Mouse (Mus musculus) midbrain, embryonic 11.5 days (tissue): ENCODE results near the gene Aadac. TPM values are rescaled to one million over a fixed set of nuclear protein-coding genes. Genes with fewer than 3 reads are reported as not detected.

Experiments used
- ATAC-seq: fragments of 200-750 bp; cut with Nextera tagmentation; 2 replicates; pipeline ENCODE4 v1.8.0; 2017; ENCODE audit warnings: moderate TSS enrichment, moderate library complexity; ENCODE audit not compliant: low FRiP score
- DNase-seq: peaks from one replicate; pipeline ENCODE4 v3.0.0; 2015; ENCODE audit warnings: low spot score; ENCODE audit errors: missing footprints
- H3K27ac ChIP-seq: fragments of 300-500 bp; sonication (generic); 2 replicates; pipeline ENCODE4 v1.5.1; 2014; ENCODE audit warnings: low read depth, low read length
- H3K27me3 ChIP-seq: fragments of 300-500 bp; sonication (generic); 2 replicates; pipeline ENCODE4 v1.6.1; 2014; ENCODE audit warnings: mild to moderate bottlenecking, low read length, moderate library complexity, mixed read lengths; ENCODE audit not compliant: control insufficient read depth, insufficient read depth
- H3K36me3 ChIP-seq: fragments of 300-500 bp; sonication (generic); 2 replicates; pipeline ENCODE4 v1.6.1; 2014; ENCODE audit warnings: mild to moderate bottlenecking, low read length, moderate library complexity, mixed read lengths; ENCODE audit not compliant: control insufficient read depth, insufficient read depth
- H3K4me1 ChIP-seq: fragments of 300-500 bp; sonication (generic); 2 replicates; pipeline ENCODE4 v1.6.1; 2014; ENCODE audit warnings: low read length; ENCODE audit not compliant: control insufficient read depth, insufficient read depth
- H3K4me2 ChIP-seq: fragments of 300-500 bp; sonication (generic); 2 replicates; pipeline ENCODE4 v1.6.1; 2014; ENCODE audit warnings: mild to moderate bottlenecking, moderate library complexity
- H3K4me3 ChIP-seq: fragments of 300-500 bp; sonication (generic); 2 replicates; pipeline ENCODE4 v1.5.1; 2014; ENCODE audit warnings: low read depth, low read length
- H3K9ac ChIP-seq: fragments of 300-500 bp; sonication (generic); 2 replicates; pipeline ENCODE4 v1.6.1; 2014; ENCODE audit warnings: low read length
- H3K9me3 ChIP-seq: fragments of 300-500 bp; sonication (generic); 2 replicates; pipeline ENCODE4 v1.6.1; 2016; ENCODE audit warnings: low read length; ENCODE audit not compliant: control insufficient read depth
- WGBS: fragments of 180-500 bp; shearing (Covaris S2); extraction: QIAGEN DNeasy Blood & Tissue Kit; methylation state at CpG from one replicate; pipeline ENCODE4 v1.1.7; 2014; 5-methylcytosine and 5-hydroxymethylcytosine counted together
- polyA plus RNA-seq: library from polyadenylated mRNA; unstranded; fragments of >200 nt; fragmentation: Nextera tagmentation; extraction: Ambion mirVana; gene quantifications from 2 replicates; pipeline ENCODE4 v1.2.1, GENCODE M21; 2014

Aadac gene
- polyA plus RNA-seq: not detected in 2 replicates

DNA sequence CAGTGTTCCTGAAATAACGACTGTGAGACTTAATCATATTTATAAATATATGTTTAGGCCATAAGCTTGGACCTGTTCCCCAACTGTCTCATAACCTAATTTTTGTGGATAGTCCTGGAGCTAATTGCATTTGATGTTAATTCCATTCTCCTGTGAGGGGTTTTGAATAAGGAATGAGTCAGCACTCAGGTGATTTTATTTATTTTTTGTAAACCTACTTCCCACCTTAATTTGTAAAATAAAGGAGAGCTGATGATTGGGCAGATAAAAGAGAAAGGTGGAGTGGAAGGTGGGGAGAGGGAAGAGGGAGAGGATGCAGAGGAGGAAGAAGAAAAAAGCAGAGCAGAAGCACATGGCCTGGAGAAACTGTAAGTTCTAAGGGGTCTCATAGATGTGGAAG, at the start of gene Aadac:
Aadac (plus strand) TSS at position 301 of the 400 bp plus-strand sequence.
- ATAC-seq (no peak), DNase-seq (no peak)
- Histone ChIP-seq H3K27me3 (no peaks in the 10 kb centered on the region), H3K27ac (no peak within 1 kb of the TSS), H3K4me2 (no peak within 1 kb of the TSS), H3K9ac (no peak within 1 kb of the TSS), H3K9me3 (no peaks in the 10 kb centered on the region), H3K4me1 (no peaks in the 10 kb centered on the region), H3K36me3 (no peaks in the 10 kb centered on the region), H3K4me3 (no peak within 1 kb of the TSS)
- WGBS: 71% methylated on average over 1 of the region's 1 CpGs

DNA sequence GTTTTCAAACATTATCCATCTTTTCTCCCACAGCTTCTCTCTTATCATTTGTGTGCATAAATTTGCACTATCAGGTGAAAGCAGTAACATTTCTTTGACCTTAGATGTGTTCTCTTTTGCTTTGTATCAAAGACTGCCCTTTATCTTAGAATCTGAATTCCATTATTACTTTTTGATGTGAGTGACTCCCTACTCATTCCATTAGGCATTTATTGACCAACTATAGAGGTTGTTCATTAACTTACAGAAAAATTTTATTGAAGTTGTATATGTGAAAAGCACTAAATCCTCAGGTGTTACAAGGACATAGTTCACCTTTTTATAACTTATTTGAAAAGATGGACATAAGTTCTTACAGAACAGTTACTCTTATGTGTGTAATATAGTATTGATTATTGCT, 21.9 kb upstream of the Aadac start:
- no peak overlapping the region for H3K4me2 ChIP-seq
- no peak overlapping the region for H3K4me3 ChIP-seq
- DNase-seq (no peak), ATAC-seq (no peak)
- no peaks in the 10 kb centered on the region for H3K4me1 ChIP-seq
- no peak overlapping the region for H3K27ac ChIP-seq
- no peaks in the 10 kb centered on the region for H3K36me3 ChIP-seq
- H3K9me3 ChIP-seq: no peaks in the 10 kb centered on the region
- H3K9ac ChIP-seq: no peak overlapping the region
- no peaks in the 10 kb centered on the region for H3K27me3 ChIP-seq

DNA sequence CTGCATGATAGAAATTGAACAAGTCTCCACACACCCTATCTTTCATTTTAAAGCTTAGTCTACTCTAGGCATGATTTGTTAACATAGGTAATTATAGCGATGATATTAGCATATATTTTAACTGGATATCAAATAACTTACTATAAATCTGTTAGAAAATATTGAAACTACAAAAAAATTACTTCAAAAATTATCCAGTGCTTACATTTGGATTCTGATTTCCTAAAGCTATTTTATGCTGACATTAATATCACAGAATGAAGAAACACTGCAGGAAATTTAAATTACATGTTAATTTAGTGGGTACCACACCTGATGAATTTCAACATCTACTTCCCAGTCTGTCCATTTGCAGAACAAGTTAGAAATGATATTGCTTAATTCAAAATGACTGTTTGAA, 19.1 kb upstream of the Aadac start, which contains the start of gene Aadacl2:
Aadacl2 (plus strand) TSS at position 301 of the 400 bp plus-strand sequence.
- ATAC-seq (no peak), DNase-seq (no peak)
- no peak within 1 kb of the TSS for H3K9ac ChIP-seq
- WGBS: 88% methylated on average over 1 of the region's 1 CpGs
- no peaks in the 10 kb centered on the region for H3K9me3 ChIP-seq
- H3K27ac ChIP-seq: no peak within 1 kb of the TSS
- H3K27me3 ChIP-seq: no peaks in the 10 kb centered on the region
- no peaks in the 10 kb centered on the region for H3K36me3 ChIP-seq
- H3K4me1 ChIP-seq: no peaks in the 10 kb centered on the region
- H3K4me3 ChIP-seq: no peak within 1 kb of the TSS
- H3K4me2 ChIP-seq: no peak within 1 kb of the TSS

DNA sequence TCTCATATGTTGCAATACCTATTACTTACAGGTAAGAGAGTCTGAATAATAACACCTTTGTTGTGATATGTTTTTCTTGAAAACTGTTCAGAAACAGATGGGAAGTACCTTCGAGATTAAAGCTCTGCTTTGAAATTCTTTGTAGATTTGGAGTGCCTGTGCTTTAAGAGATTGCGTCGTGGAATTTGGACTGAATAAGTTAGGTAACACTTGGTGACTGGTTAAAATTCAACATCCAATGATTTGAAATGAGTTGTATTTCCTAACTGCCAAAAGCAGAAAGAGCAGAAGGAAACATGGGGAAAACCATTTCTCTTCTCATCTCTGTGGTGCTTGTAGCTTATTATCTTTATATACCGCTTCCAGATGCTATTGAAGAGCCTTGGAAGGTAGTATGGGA, 6.0 kb downstream of the Aadac start:
- Histone ChIP-seq H3K4me2 (no peak overlapping the region), H3K27ac (no peak overlapping the region), H3K4me3 (no peak overlapping the region), H3K9ac (no peak overlapping the region), H3K36me3 (no peaks in the 10 kb centered on the region), H3K9me3 (no peaks in the 10 kb centered on the region), H3K27me3 (no peaks in the 10 kb centered on the region), H3K4me1 (no peaks in the 10 kb centered on the region)
- 86% methylated on average over 4 of the region's 4 CpGs for WGBS
- ATAC-seq (no peak), DNase-seq (no peak)

DNA sequence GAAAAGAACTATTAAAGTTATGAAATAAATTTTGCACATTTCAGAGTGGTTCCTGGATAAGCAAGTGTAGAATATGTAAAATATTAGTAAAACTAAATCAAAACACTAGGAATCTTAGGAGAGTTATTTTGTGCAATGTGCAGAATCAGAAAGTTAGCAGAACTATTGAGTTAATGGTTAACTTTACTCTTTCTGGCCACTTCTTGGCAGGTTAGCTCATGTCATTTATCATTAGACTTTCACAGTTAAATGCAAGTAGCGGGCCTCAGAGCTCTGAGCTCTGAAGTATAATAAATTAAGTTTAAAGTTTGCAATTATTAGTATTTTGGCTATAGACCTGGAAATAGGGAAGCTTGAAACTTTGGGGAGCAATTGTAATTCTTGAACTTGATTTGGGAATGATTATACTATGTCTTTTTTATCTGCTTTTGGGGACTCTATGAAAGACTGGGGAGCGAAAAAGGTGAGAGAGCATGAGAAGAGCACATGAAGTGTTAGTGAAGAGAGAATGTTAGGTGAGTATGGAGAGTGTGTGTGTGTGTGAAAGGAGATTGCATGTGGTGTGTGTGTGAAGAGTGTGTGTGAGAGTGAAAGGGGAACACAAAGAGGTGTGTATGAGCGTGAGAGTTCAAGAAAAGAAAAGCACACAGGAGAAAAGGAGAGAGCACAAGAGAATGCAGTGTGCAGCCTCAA, 20.9 kb downstream of the Aadac start:
- 94% methylated on average over 3 of the region's 3 CpGs for WGBS
- no peak for DNase-seq
- no peak for ATAC-seq

DNA sequence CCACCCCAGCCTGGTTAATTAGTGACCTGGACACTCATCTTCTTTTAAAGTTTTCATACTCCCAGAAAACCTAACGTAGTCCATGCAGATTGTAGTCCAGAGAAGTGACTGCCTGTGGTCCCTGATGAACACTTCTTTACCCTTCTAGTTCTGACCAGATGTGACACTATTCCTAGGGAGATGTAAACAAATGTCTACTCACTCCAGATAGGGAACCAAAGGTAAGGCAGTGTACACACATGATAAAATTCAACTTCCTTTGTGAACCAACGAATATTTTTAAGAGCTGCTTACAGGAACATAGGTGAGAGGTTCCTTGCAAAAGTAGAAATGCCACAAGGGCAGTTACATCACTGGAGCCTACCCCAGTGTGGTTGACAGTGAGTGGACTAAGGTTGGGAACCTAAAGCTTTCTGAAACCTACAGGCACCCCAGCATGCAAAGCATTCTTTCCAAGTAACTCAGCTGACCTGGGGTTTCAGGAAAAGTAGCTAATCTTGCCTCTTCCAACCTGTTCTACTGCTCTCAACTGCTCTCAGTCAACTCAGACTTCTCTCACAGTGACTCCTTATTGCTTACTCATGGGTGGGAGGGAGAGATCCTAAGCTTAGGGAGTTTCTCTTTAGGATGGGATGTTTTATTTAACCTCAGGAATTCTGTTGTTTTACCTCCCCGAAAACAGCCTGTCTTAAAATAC, 27.9 kb downstream of the Aadac start:
- WGBS: 88% methylated on average over 3 of the region's 3 CpGs
- no peak overlapping the region for H3K4me3 ChIP-seq
- DNase-seq: no peak
- no peaks in the 10 kb centered on the region for H3K27me3 ChIP-seq
- H3K9ac ChIP-seq: no peak overlapping the region
- H3K4me1 ChIP-seq: no peaks in the 10 kb centered on the region
- H3K4me2 ChIP-seq: no peak overlapping the region
- H3K9me3 ChIP-seq: no peaks in the 10 kb centered on the region
- ATAC-seq: no peak
- no peaks in the 10 kb centered on the region for H3K36me3 ChIP-seq
- no peak overlapping the region for H3K27ac ChIP-seq

More for the DNA sequence above, 20.9 kb downstream of the Aadac start:
- Histone ChIP-seq H3K36me3 (no peaks in the 10 kb centered on the region), H3K4me2 (no peak overlapping the region), H3K4me3 (no peak overlapping the region), H3K27ac (no peak overlapping the region), H3K4me1 (no peaks in the 10 kb centered on the region), H3K27me3 (no peaks in the 10 kb centered on the region), H3K9me3 (no peaks in the 10 kb centered on the region), H3K9ac (no peak overlapping the region)

DNA sequence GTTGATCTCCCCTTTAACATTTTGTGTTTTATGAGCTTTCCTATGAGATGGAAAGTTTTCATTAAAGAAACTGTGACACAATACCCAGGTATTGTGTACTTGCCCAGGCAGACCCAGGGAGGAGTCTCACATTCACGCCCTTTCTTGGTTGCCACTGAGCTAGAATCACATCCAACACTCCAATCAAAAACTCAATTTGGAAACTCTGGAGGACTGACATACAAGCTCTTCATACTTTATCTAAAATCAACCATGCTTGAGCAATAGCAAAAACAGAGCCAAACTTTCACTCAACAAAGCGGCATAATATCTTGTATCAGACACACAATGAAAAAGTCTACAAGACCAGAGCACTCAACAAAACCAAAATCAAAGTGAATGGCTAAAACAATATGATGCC, 28.4 kb downstream of the Aadac start:
- Histone ChIP-seq H3K9me3 (no peaks in the 10 kb centered on the region), H3K4me2 (no peak overlapping the region), H3K4me1 (no peaks in the 10 kb centered on the region), H3K4me3 (no peak overlapping the region), H3K9ac (no peak overlapping the region), H3K36me3 (no peaks in the 10 kb centered on the region), H3K27me3 (no peaks in the 10 kb centered on the region), H3K27ac (no peak overlapping the region)
- no peak for ATAC-seq
- no peak for DNase-seq
- 94% methylated on average over 2 of the region's 2 CpGs for WGBS

DNA sequence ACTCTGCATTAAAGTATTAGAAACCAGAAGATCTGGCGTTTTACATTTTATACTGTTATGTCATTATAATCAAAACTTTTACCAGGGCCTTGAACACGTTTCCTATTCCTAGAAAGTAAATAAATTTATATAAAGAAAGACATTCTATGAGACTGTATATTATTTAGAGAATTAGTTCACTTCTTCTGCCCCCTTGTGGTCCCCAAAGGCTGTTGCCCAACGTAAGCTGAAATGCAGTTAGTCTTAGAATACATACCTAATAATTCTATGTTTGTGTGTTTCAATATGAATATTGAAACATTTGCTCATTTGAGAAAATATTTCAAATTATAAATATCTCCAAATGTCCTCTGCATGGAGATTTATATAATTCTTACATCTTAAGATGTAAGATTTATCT, 30.9 kb downstream of the Aadac start:
- Histone ChIP-seq H3K4me2 (no peak overlapping the region), H3K9me3 (no peaks in the 10 kb centered on the region), H3K9ac (no peak overlapping the region), H3K36me3 (no peaks in the 10 kb centered on the region), H3K27ac (no peak overlapping the region), H3K4me1 (no peaks in the 10 kb centered on the region), H3K4me3 (no peak overlapping the region), H3K27me3 (no peaks in the 10 kb centered on the region)
- WGBS: 41% methylated on average over 3 of the region's 3 CpGs
- ATAC-seq (no peak), DNase-seq (no peak)

DNA sequence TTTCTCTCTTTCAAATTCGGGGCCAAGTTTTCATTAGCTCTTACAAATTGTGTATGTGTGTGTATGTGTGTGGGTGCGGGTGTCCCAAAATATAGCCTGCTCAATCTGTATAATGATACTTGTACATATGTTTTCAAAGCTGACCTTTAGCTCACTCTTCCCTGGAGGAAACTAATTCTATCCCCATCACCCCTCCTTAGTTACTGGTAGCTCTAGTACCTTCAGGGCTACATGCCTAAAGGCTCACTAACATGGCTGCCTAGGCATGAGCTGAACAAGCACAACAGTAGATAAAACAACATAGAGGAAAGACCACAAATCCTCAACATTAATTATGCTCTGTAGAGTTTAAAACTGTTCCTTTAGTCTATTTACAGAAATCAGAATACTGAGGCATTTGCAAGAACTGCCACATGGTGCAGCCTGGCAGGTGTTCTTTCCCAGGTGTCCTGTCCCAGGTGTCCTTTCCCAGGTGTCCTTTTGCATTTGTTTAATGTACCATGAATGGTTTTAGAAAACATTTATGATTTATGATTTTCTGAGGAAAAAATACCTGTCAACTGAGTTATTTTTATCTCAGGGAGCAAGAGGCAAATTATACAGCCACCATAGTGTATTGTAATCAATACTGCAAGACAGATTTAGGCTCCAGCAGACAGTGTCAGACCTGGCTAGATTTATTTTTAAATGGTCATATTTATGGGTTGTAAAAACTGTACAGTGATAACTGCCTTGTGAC, 31.7 kb downstream of the Aadac start:
- no peak overlapping the region for H3K4me2 ChIP-seq

More for the DNA sequence above, 31.7 kb downstream of the Aadac start:
- no peaks in the 10 kb centered on the region for H3K9me3 ChIP-seq
- no peak overlapping the region for H3K4me3 ChIP-seq
- 89% methylated on average over 2 of the region's 2 CpGs for WGBS
- no peak overlapping the region for H3K9ac ChIP-seq
- DNase-seq (no peak), ATAC-seq (no peak)
- no peak overlapping the region for H3K27ac ChIP-seq
- H3K36me3 ChIP-seq: no peaks in the 10 kb centered on the region
- H3K27me3 ChIP-seq: no peaks in the 10 kb centered on the region
- H3K4me1 ChIP-seq: no peaks in the 10 kb centered on the region
